Mouse (Mus musculus) kidney, adult 2 months (tissue): ENCODE data around the gene Mtmr6.

Source experiments
- CTCF ChIP-seq: fragments of 200-500 bp; conservative IDR thresholded peaks from 2 replicates; pipeline ENCODE4 v1.5.1; 2011; ENCODE audit warnings: low read depth, mild to moderate bottlenecking, control low read depth, low read length, moderate library complexity, mixed read lengths; ENCODE audit not compliant: insufficient read depth, insufficient read length
- POLR2A ChIP-seq: fragments of 200-500 bp; IDR thresholded peaks from one replicate; pipeline ENCODE4 v1.6.1; 2011; ENCODE audit warnings: low read depth, low read length, control low read depth

GRCm38 (mm10) chr14:60252004-60253000 lies 12.7 kb upstream of the Mtmr6 start:
- no peak for TF ChIP-seq POLR2A
- TF ChIP-seq CTCF = no peak
